Mouse (Mus musculus): ENCODE measurements around the gene Rhoh.

Rhoh gene

DNA sequence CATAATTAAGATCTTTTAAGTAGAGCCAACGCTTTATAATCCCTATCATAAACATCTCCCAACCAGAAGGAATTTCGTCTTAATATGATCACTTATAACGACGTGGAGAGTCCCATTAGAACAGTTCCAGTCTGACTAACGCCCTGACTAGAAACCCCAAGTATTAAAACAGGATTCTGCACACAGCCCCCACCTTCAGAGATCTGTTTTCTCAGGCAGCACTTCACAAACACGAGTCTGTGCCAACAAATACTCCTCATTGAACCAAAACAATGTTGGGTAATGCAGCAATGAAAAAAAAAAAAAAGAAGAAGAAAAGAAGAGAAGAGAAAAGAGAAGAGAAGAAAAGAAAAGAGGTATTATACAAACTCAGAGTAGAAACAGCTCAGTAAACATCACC is 1.6 kb upstream of the Rhoh start:
- no peak for DNase-seq (ENCODE audit: low spot score in 2 of 2)

DNA sequence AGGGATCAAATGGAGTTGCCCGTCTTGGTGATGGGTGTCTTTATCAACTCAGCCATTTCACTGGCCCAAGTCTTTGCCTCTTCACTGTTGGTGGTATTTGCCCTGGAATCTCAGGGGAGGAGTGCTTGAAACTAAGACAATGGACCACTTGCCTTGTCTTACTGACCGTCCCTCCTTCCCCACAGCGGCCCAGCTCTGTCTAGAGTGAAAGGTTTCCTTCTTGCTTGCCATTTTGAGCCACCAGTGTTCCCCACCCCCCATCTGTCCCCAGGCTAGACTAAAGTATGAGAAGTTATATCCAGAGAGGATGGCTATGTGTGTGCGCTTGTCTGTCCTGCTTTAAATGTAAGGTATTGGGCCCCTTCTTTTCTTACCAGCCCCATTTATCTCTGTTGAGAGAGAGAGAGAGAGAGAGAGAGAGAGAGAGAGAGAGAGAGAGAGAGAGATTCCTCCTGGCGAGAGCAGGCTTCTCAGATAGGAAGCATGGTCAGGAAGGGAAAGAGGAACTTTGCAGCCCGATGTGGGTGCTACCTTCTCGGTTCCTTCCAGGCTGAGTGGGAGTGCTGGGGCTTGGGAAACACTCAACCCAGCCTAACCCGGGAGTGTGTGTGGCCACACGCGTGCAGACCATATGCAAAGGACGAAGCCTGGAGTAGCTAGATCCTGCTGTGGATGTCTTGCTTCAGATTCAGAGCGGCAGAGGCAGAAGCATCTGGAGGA is 572 bp upstream of the Rhoh start:
- DNase-seq (ENCODE audit: low spot score in 2 of 2): peak; percentile 37 to 54

DNA sequence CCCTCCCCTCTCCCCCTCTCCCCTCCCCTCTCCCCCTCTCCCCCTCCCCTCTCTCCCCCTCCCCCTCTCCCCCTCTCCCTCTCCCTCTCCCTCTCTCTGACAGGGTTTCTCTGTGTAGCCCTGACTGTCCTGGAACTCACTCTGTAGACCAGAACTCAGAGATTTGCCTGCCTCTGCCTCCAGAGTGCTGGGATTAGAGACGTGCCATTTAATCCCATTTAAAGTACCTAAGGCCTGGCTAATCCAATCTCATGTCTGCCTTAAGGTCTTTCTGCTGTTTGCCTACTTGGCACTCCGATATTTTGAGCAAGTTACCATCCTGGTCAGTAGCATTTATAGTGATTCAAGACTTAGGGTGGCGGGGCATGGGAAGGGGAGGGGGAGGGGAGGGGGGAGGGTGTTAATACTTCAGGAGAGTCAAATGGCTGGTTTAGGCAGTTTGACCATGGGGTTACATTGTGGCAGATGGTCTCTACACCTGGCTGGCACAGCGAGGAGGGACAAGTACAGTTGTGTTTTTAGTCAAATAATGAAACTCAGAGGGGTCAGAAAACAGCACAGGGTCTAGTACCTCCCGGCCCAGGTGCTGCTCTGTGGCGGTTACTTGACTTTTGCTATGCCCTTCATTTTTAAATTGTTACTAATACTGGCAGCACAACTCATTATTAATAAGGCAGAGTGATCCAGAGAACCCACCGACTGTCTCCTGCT is 1.4 kb downstream of the Rhoh start:
- DNase-seq (ENCODE audit: low spot score in 2 of 2): no peak

DNA sequence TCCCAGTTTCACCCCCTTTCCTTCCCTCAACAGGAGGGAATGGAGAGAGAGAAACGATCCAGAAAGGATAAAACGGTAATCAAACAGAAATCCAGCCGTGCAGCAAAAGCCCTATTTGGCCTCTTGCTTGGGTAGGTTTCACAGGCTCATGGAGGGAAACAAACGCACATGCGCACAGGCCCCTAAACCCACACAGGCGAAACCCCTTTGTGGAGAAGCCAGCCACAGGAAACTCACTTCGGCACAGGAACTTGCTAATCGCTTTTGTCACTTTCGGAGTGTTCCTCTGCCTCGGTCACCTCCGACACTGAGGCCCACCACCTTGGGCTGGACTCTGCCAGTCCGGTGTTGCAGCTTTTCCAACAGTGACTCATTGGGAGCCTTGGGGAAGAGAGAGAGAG is 2.3 kb downstream of the Rhoh start:
- peak; percentile 92 to 93 for DNase-seq (ENCODE audit: low spot score in 2 of 2)

DNA sequence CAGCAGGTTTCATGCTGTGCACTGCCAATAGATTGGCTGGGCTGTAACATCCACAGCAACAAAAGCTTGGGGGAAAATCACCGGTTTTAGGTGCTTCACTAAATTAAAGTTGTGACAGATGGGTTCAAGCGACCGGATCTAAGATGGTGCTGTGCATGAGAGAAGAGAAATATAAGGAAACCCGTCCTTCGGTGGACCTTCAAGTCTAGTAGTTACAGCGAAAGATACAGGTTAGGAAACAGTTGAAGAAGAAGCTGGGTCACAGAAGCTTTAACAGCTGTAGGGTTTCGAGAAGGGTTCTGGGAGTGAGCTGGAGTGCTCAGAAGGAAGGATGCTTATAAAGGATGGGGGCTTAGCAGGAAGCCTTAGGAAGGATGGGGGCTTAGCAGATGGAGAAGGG is 3.5 kb downstream of the Rhoh start:
- DNase-seq (ENCODE audit: low spot score in 2 of 2): no peak

DNA sequence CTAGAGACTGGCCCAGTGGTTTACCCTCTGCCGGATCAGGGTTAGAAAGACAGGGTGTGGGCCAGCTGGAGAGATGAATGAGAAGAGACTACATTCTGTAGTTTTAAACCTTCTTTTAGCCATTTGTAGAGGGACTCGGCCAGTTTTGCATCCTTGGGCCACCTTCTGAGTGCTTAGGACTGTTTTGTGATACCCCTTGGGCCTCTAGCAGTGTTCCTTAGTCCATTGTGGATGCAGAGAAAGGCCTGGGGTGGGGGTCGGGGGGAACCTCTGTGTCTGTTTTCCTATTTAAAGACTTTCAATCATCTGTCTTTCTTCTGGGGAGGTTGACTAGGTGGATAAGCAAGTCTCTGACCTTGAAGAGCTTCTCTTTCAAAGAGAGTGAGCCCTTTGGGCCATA is 3.9 kb downstream of the Rhoh start:
- no peak for DNase-seq (ENCODE audit: low spot score in 2 of 2)

DNA sequence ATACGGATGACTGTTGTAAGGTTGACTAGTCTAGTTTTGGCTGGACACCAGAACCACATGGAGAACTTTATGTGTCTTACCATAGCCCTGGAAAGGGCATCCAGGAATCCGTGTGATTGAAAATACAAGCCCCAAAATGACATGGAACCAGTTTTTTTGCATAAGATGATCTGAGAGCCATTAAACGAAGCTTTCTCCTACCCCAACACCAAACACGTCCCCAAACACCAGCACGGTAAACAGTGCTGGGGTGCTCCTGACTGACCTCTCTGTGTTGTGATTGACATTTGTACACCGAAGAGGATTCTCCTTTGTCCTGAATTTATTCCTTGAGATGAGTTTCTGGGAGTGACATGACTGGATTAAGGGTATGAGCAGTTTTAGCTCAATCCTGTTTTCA is 5.6 kb downstream of the Rhoh start:
- no peak for DNase-seq (ENCODE audit: low spot score in 2 of 2)

DNA sequence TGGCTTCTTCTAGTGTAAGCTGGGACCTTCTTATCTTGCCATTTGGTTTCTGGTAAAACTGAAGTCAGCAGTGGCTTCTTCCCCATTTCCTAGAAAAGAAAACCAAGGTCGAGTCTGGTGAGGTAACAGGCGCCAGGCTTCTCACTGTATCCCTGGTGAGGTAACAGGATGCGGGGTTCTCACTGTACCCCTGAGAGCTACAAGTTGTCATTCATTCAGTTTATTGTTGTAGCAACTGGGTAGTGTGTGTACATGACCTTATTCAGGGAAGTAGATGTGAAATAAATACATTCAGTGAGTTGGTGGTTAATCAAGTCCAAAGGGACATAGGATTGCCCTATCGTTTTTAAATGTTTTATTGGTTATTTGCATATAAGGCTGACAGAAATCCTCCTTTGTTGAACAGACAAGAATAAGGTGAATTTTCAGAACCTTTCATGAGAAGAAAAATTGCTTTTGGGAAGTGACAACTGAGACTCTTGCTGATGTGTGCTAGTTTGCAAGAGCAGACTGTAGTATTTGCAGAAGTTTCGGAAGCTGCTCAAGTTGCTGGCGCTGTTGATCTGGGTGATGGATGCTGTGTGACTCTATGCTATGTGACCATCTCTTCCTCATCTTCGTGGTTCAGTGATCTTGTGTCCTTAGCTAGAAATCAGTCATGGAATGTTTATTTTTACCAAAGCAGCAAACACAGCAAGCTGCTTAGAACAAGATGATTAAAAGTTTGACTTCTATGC is 6.5 kb downstream of the Rhoh start:
- DNase-seq (ENCODE audit: low spot score in 2 of 2): peak; percentile 41 to 46

DNA sequence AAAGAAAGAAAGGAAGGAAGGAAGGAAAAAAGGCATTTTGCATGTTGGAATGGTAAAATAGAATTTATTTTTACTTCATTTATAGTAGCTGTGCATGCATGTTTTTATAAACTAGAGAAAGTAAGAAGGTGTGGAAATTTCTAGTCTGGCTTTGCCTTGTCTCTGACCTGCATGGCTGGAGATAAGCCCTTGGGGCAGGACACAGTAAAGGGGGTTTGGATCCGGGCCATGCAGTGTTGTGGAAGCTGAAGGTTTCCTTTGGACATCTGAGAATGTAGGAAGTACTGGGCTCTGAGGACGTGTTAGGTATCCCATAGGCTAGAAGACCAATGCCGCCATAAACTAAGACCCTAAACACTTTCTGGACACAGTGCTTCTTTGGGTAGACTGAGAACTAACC is 7.4 kb downstream of the Rhoh start:
- DNase-seq (ENCODE audit: low spot score in 2 of 2): no peak

DNA sequence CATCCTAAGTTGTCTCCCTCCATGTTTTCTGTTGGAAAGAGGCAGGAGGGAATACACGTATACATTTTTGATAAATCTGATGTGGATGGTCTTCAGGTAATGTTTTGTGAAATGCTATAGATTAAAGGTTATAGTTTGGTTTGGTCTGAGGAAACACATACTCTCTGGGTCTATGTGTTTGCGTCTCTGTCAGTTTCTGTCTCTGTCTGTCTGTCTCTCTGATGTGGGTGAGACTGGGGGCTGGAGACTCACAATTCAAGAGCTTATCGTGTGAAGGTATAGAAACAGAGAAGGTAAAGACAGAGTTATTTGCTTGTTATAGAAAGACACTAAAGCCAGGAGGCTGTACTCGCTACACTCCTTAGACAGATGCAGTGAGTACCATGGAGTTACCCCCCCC is 8.6 kb downstream of the Rhoh start:
- no peak for DNase-seq (ENCODE audit: low spot score in 2 of 2)

DNA sequence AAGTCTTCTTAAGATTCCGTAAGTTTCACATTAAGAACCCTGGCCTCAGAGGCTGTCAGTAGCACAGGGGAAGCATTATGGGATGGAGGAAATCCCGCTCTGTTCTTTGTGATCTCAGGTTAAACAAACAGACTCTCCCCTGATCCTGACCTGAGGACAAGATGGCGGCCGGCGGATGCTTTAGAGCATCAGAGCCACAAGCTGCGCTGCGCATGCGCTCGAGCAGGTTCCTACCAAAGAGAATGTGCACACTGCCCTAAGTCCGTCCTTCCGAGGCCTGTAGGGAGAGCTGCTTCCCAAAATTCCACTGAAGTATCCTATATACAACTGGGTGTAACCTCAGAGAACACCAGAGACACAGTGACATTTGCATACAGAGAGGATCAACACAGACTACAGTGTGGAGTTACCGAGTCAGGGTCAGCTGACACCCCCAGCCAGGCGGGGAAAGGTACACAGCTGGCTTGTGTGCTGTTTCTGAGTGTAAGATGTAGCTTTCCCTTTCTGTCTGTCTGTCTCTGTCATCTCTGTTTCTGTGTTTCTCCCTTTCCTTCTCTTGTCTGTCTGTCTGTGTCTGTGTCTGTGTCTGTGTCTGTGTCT is 10.4 kb downstream of the Rhoh start:
- no peak for DNase-seq (ENCODE audit: low spot score in 2 of 2)

DNA sequence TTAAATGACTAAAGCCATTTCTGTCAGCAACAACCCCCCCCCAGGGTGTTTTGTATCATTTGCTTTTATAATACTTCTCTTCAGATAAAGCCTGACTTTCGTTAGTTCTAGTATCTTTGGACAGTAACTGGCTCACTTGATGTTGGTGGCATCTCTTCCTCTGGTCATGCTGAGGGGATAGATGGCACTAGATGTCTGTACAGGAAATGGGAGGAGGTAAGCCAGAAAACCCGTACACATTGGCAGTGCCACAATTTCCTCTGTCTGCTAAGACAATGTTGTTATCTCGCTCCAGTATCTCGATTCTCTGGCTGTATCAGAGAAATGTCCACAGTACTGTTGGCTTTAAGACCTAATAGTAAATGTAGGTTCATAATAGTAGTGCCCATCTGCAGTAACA is 12.2 kb downstream of the Rhoh start:
- DNase-seq (ENCODE audit: low spot score in 2 of 2): no peak

DNA sequence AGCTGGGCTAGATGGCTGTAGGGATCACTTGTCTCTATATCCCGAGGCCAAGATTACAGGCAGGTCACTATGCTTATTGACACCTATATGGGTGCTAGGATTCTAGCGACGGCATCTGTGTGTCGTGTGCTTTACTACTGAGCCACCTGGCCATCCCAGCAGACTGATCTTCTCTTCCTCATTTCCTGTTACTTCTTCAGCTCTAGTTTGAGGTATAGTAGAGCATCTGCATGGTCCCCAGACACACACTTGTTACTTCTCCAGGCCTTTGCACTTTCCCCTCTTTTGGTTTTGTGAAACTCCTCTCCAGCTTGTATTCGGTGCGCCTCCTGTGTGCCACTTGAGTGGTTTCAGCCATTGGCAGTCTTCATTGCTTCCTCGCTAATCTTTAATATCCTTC is 14.3 kb downstream of the Rhoh start:
- DNase-seq (ENCODE audit: low spot score in 2 of 2): no peak

DNA sequence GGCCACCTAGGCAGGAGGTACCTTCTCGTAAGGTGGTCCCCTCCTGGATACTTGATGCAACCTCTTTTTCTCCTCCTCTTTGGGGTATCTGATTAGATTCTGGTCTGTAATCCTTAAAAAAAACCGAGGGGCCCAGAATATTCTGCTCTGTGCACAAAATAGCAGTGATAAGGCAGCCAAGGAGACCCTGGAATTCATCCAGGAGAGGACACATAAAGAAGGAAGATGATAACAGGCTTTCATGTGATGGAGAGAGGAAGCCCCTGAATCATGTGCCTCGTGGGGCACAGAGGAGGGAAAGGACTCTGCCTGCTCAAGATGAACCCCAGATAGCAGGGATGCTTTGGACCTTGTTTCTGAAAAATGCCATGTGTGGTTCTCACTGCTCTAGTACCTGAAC is 17.4 kb downstream of the Rhoh start:
- no peak for DNase-seq (ENCODE audit: low spot score in 2 of 2)

DNA sequence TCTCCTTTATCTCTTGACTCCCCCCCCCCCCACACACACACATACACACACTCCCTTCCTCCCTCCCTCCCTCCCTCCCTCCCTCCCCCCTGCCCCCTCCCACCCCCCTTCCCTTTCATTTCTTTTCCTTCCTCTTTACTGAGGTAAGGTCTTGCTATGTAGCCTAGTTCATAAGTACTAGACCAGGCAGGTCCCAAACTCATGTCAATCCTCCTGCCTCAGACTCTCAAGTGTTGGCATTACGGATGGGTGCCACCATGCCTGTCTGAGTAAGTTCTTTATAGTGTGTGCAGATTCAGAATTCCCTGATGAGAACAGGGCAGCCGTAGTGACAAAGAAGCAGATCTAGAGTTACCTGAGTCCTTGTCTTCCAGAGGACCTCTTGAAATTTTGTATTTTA is 20.2 kb downstream of the Rhoh start:
- no peak for DNase-seq (ENCODE audit: low spot score in 2 of 2)

DNA sequence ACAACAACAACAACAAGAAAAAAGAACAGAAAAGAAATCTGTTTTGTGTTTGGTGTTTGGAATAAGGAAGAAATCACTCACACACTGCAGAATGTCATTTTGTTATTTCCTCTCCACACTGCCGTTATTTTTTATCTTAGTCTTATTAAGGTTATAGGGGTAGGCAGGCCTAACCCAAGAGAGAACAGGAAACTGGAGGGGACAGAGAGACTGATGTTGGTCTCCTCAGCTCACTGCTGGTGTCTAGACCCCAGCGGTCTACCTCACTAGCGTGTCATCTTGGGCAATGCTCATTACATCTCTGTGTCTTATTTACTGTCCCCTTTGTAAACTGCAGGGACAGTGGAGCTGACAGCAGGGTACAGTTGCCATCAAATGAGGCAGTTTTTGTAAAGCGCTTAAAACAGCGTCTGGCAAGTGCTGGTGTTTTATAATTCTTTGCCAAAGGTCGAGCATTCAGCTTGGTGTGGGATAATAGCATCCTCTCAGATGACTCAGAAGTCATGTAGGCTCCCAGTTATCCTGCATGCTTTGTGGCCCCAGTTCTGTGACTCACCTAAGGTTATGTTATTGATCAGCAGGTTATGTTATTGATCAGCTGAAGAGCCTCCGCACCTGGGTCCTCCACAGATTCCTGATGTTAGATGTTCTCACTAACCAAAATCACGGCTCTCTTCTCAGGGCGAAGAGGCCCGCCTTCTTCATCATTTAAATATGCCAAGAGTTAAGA is 21.6 kb downstream of the Rhoh start:
- no peak for DNase-seq (ENCODE audit: low spot score in 2 of 2)

DNA sequence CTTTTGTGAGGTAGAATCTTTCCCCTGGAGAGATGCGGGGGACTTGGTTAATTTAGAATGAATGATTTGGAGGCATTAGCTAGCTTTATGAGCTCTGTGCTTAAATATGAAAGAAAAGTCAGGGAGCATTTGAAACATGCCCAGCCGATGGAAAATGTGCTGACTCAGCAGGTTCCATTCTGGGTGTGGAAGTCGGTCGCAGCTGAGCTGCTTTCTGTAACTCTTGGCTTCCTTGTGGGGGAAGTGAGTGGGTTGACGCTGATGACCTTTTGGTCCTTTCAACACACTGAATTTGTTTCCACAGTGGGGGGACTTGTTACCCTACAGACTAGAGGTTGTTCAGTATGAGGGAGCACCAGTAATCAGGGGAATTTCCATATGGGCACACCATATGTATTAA is 22.3 kb downstream of the Rhoh start:
- DNase-seq (ENCODE audit: low spot score in 2 of 2): peak; percentile 41 to 49

DNA sequence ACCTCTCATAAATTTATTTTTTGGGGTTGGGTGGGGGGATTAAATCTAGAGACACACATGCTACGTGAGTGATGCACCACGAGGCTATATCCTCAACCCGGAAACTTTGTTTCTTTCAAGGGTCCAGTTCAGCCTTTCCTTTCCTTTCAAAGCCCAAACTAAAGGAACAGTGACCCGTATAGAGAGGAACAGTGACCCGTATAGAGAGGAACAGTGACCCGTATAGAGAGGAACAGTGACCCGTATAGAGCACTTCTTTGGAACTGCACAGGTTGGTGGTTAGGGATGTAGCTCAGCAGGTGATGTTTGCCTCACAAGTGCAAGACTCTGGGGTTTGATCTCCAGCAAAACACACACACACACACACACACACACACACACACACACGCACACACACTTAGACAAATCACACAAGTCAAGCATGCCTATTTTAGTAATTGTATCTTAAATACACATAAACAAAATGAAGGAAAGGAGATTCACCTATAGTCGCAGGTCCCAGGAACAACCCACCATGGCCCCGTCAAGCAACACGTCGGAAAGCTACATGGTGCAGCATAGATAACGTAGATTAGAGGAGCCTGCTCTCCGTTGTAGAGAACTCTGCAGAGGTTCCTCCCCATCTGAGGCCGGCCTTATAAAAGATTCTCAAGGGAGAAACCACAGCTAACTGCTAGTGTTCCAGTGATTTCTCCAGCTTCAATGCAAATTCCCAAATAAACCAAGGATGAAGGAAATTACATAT is 24.9 kb downstream of the Rhoh start:
- DNase-seq (ENCODE audit: low spot score in 2 of 2): no peak

DNA sequence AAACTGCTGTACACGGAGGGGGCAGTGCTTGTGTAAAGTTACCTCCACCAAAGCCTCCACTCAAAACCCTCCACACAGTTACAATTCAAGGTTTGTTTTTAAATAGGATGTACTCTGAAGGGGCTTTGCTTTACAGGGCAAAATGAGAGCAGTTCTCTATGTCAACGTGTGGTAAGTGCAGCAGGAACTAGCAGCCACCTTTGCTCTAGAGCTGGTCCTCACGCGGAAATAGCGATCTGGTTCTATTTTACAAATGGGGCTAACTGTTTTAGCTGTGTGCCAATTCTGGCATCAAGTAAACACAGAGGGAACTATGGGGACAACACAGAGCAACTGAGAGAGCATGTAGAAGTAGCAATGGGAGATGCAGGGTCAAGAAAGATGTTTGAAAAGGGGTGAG is 27.1 kb downstream of the Rhoh start:
- DNase-seq (ENCODE audit: low spot score in 2 of 2): no peak

DNA sequence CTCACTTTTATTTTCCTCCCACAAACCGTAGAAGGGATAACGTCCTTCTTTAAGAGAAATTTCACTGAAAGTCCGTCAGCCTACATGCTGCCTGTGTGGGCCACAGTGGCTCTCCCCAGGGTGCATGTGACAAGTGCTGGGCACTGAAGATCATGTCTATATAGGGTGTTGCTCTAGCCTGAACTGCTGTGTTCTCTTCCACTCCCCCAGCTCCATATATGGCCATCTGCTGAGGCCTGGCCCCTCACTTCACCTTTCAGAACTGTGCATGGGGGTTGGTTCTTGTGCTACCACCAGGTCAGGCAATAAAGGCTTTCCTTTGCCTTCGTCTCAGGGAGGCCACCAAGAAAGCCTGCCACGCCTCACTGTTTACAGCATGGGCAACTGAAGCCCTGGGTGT is 28.0 kb downstream of the Rhoh start:
- peak in 1 of 2 experiments; percentile 38 for DNase-seq (ENCODE audit: low spot score in 2 of 2)

DNA sequence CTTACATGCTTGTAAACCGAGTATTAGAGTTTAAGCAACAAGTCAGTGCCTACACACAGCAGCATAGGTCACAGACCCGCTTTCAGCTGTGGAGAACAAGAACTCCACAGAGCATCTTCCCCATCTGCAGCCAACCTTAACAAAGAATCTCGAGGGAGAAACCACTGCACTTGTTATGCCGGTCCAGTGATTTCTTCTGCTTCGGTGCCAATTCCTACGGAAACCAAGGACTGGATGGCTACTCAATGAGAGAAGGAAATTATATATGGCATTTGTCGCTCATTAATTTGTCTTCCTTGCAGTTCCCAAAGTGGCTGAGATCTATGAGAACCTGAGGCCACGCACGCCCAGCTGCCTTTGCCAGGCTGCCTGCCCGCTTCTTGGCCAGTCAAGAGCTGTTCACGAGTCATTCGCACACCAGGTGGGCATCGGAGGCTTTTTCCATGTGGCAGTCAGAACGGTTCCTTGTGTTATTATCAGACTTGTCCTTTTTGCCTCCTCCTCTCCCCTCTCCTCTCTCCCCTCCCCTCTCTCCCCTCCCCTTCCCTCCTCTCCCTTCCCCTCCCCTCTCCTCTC is 30.3 kb downstream of the Rhoh start:
- DNase-seq (ENCODE audit: low spot score in 2 of 2): no peak

Measured in spleen, postnatal 36 days (tissue).